Mouse (Mus musculus) stomach, embryonic 14.5 days (tissue): ENCODE data around the gene Olfr1357. TPM values are rescaled to one million over a fixed set of nuclear protein-coding genes. Genes with fewer than 3 reads are reported as not detected.
A peak's percentile ranks its signal among the peaks of the same experiment; 100 is the strongest.

Experiments
- ATAC-seq: fragments of 200-750 bp; cut with Nextera tagmentation; 2 replicates; pipeline ENCODE4 v1.8.0; 2017; ENCODE audit warnings: low read depth, moderate TSS enrichment; ENCODE audit not compliant: insufficient number of reproducible peaks, insufficient read depth, low FRiP score
- H3K27ac ChIP-seq: fragments of 300-500 bp; sonication (generic); 2 replicates; pipeline ENCODE4 v1.5.1; 2014; ENCODE audit warnings: mild to moderate bottlenecking, low read length, moderate library complexity, mixed read lengths
- H3K27me3 ChIP-seq: fragments of 300-500 bp; sonication (generic); 2 replicates; pipeline ENCODE4 v1.6.1; 2014; ENCODE audit warnings: low read length, control low read depth, mixed read lengths; ENCODE audit not compliant: control insufficient read depth, insufficient read depth
- H3K36me3 ChIP-seq: fragments of 300-500 bp; sonication (generic); 2 replicates; pipeline ENCODE4 v1.6.1; 2014; ENCODE audit warnings: mild to moderate bottlenecking, control low read depth, low read length, moderate library complexity, mixed read lengths; ENCODE audit not compliant: control insufficient read depth, insufficient read depth
- H3K4me1 ChIP-seq: fragments of 300-500 bp; sonication (generic); 2 replicates; pipeline ENCODE4 v1.6.1; 2014; ENCODE audit warnings: low read length, control low read depth, mixed read lengths; ENCODE audit not compliant: control insufficient read depth, insufficient read depth
- H3K4me2 ChIP-seq: fragments of 300-500 bp; sonication (generic); replicated peaks from 2 replicates; pipeline ENCODE4 v1.6.1; 2014; ENCODE audit warnings: low read depth, low read length, control low read depth
- H3K4me3 ChIP-seq: fragments of 300-500 bp; sonication (generic); 2 replicates; pipeline ENCODE4 v1.5.1; 2014; ENCODE audit warnings: low read depth, low read length, control low read depth
- H3K9ac ChIP-seq: fragments of 300-500 bp; sonication (generic); replicated peaks from 2 replicates; pipeline ENCODE4 v1.6.1; 2014; ENCODE audit warnings: low read depth, mild to moderate bottlenecking, control low read depth, low read length, moderate library complexity, mixed read lengths
- H3K9me3 ChIP-seq: fragments of 300-500 bp; sonication (generic); 2 replicates; pipeline ENCODE4 v1.6.1; 2016; ENCODE audit warnings: low read depth, low read length, control low read depth; ENCODE audit not compliant: control insufficient read depth
- WGBS: fragments of 180-500 bp; shearing (Covaris S2); extraction: QIAGEN DNeasy Blood & Tissue Kit; methylation state at CpG from one replicate; pipeline ENCODE4 v1.1.7; 2014; 5-methylcytosine and 5-hydroxymethylcytosine counted together
- polyA plus RNA-seq: library from polyadenylated mRNA; unstranded; fragments of >200 nt; fragmentation: Nextera tagmentation; extraction: Ambion mirVana; gene quantifications from 2 replicates; pipeline ENCODE4 v1.2.1, GENCODE M21; 2014

Gene Olfr1357
- polyA plus RNA-seq, 1 experiment from 2014 or later, result not detected

DNA sequence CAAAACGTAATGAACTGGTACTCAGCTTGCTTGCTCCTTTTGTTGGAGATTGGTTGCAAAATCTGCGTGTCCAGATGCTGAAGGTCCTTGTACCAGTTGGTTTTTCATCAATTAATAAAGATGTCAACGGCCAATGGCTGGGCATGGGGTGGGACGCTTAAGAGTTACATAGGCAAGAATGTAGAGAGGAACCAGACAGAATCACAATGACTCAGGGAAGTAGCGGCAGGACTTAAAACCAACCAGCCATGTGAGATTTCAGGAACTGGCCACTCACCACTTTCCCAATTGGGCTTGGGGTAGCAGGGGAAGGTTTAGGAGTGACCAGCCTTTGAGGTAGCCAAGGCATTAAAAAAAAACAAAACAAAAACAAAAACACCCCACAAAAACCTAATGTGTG, 18.0 kb downstream of the Olfr1357 start:
- Histone ChIP-seq H3K4me2 (no peak overlapping the region), H3K9ac (no peak overlapping the region), H3K4me1 (no peaks in the 10 kb centered on the region), H3K4me3 (no peak overlapping the region), H3K27me3 (no peaks in the 10 kb centered on the region), H3K36me3 (no peaks in the 10 kb centered on the region), H3K9me3 (no peaks in the 10 kb centered on the region), H3K27ac (no peak overlapping the region)
- WGBS, result 87% methylated on average over 5 of the region's 5 CpGs
- ATAC-seq, result no peak

DNA sequence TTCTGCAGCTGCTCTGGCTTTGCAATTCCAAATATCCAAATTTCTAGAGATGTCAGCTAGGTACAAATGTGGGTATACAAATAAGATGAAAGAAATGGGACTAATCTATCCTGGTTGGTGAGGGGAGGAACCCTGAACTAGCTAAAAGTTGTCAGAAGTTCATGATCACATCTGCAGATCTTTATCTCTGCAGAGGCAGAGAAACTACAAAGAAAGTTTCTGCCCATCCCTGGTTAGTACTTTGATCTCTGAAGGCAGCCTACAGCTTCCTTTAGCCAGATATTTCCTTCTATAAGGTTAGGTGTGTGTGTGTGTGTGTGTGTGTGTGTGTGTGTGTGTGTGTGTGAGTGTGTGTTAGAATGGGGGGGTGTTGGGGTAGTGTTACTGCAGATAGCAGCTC, 23.3 kb downstream of the Olfr1357 start:
- H3K36me3 ChIP-seq, result peaks cover 4% of the 10 kb centered on the region; the same call in 1 of the 2 replicates
- no peaks in the 10 kb centered on the region for H3K27me3 ChIP-seq
- H3K4me3 ChIP-seq, result no peak overlapping the region
- H3K9ac ChIP-seq, result no peak overlapping the region
- H3K4me1 ChIP-seq, result peaks cover 3% of the 10 kb centered on the region; the same call in 1 of the 2 replicates
- H3K27ac ChIP-seq, result no peak overlapping the region
- no peaks in the 10 kb centered on the region for H3K9me3 ChIP-seq
- ATAC-seq, result no peak
- H3K4me2 ChIP-seq, result no peak overlapping the region

DNA sequence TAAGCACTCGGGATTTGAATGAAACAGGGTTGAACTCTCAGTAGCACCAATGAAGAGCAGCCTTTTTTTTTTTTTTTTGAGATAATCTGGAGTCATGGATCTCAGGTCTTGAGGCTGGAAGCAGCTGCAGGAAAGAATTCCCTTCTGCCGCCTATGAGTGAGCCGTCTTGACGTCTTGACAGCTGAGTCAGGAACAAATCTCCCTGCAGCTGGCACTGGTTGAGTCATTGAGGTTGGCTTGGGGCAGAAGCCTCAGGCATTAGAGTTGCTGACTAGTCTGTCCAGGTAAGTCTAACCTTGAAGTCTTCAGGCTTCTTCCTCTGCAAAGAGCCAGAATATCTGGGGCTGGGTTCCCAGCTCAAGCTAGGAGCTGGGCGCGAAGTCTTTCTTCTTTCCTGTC, 23.7 kb downstream of the Olfr1357 start:
- H3K27ac ChIP-seq, result no peak overlapping the region
- no peak for ATAC-seq
- H3K27me3 ChIP-seq, result no peaks in the 10 kb centered on the region
- no peak overlapping the region for H3K4me3 ChIP-seq
- H3K9me3 ChIP-seq, result no peaks in the 10 kb centered on the region
- H3K36me3 ChIP-seq, result peaks cover 8% of the 10 kb centered on the region
- no peak overlapping the region for H3K4me2 ChIP-seq
- no peak overlapping the region for H3K9ac ChIP-seq
- WGBS, result 60% methylated on average over 6 of the region's 6 CpGs
- H3K4me1 ChIP-seq, result peaks cover 3% of the 10 kb centered on the region; the same call in 1 of the 2 replicates

DNA sequence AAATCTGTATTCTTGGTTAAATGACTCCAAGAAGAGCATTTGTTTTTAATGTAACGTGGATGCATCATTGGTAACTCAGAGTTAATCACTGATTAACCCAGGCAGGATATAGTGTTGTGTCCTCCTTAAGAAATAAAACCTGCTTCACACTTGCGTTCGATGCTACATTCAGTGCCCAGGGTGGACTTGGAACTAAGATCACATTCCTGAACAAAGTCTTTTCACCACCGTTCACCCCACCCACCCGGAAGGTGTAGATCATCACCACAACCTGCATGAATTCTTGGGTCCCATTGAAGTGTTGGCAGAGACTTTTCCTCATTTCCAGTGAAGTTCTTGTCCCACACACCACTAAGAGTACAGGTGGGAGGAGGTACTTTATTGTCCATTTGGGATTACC, 24.1 kb downstream of the Olfr1357 start:
- 92% methylated on average over 5 of the region's 5 CpGs for WGBS
- no peak for ATAC-seq
- H3K9me3 ChIP-seq, result no peaks in the 10 kb centered on the region
- H3K27me3 ChIP-seq, result no peaks in the 10 kb centered on the region
- H3K27ac ChIP-seq, result no peak overlapping the region
- peaks cover 3% of the 10 kb centered on the region; the same call in 1 of the 2 replicates for H3K4me1 ChIP-seq
- no peak overlapping the region for H3K4me2 ChIP-seq
- peaks cover 12% of the 10 kb centered on the region for H3K36me3 ChIP-seq
- H3K4me3 ChIP-seq, result no peak overlapping the region
- H3K9ac ChIP-seq, result no peak overlapping the region

DNA sequence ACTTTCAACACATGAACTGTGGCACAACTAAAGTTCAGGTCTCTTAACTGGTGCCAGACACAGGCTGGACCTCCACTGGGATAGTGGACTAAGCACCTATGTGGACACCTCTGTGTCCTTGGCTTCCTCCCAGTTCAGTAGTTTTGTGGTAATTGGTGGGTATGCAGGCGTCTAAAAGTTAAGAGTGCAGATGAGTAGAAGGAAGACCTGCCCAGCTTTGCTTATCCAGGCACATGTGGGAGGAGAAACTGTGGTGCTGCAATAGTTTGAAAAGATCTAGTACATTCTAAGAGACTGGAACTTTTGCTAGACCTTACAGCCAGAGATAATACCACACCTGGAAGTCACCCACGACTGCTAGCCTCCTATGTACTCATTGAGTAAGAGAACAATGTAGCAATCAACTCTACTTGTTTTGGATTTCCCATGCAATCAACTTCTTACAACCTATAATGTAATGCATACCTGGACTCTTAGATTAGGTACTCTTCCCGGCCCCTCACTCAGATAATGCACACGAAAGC, 25.0 kb downstream of the Olfr1357 start:
- Histone ChIP-seq H3K27ac (no peak overlapping the region), H3K27me3 (no peaks in the 10 kb centered on the region), H3K4me2 (no peak overlapping the region), H3K4me1 (peaks cover 3% of the 10 kb centered on the region; the same call in 1 of the 2 replicates), H3K4me3 (no peak overlapping the region), H3K9me3 (no peaks in the 10 kb centered on the region), H3K9ac (no peak overlapping the region), H3K36me3 (peaks cover 18% of the 10 kb centered on the region)
- no peak for ATAC-seq
- 78% methylated on average over 4 of the region's 4 CpGs for WGBS

DNA sequence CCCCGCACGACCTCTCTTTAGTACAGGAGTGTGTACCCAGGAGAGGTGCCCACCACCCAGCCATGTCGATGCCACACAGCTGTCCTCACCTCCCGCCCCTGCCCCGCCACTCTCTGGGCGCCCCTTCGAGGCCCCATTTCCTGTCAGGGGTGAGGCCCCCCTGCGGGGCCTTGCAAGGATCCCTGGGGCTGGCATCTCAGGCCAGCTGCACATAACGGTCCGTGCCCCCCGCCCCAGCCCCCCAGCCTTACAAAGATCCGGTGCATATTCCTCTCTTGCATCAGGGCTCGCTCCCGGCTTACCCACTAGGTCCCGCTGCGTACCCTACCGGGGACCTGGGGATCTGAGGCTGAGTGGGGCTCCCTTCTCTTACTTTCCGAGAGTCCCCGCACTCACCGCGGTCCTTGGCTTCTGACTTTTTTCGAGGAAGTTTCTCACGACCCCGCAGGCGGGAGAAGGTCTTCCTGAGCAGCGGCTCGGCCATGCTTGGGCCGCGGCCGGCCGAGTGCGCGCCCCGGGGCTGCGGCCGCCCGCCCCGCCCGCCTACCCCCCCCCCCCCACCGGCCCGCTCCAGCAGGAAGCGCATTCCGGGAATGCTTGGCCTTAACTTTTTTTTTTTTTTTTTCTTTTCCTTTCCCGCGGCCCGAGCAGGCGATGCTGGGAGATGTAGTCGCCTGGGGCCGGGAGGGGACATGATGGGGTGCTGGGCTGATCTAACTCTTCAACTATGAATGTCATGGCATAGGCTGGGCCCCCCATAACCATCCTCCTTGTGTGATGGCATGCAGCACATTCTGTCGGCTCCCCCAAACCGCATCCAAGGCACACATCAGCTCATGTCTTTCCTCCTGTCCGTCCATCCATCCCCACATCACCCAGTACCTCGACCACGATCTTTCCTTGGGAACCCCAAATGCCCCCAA, 26.2 kb downstream of the Olfr1357 start, which contains the start of gene Syde1:
Gene Syde1 (minus strand): TSS at position 559 of the 923 bp plus-strand sequence.
- Histone ChIP-seq H3K4me3 (peak within 1 kb of the TSS; percentile 72), H3K4me1 (peaks cover 3% of the 10 kb centered on the region; the same call in 1 of the 2 replicates), H3K27me3 (no peaks in the 10 kb centered on the region), H3K36me3 (peaks cover 28% of the 10 kb centered on the region), H3K27ac (peak within 1 kb of the TSS; percentile 88), H3K9ac (peak within 1 kb of the TSS; percentile 74), H3K4me2 (peak within 1 kb of the TSS; percentile 68), H3K9me3 (no peaks in the 10 kb centered on the region)
- WGBS, result 4% methylated on average over 46 of the region's 54 CpGs
- peak; percentile 67; the same call in 1 of the 2 replicates for ATAC-seq

DNA sequence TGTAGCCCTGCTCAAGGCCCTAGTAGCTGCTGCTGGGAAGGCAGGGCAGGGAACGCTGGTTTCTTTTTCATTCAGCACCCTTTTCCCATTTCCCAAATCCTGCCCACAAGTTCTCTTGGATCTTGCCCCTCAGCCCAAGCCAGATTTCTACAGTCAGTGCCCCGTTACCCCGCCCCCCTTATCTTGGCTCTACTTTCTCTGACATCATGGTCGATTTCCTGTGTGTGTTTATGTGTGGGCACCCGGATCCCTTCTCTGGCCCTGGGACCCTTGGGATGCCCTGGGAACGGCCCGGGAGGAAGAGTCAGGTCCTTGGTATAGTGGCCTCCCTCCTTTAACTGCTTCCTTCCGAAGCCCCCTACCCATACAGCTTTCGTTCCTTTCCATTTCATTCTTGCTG, 27.1 kb downstream of the Olfr1357 start:
- Histone ChIP-seq H3K4me3 (peak overlapping the region; percentile 72), H3K4me1 (peaks cover 3% of the 10 kb centered on the region; the same call in 1 of the 2 replicates), H3K9me3 (no peaks in the 10 kb centered on the region), H3K9ac (peak overlapping the region; percentile 74), H3K27ac (peak overlapping the region; percentile 88), H3K36me3 (peaks cover 36% of the 10 kb centered on the region), H3K4me2 (peak overlapping the region; percentile 68), H3K27me3 (no peaks in the 10 kb centered on the region)
- ATAC-seq, result no peak
- WGBS, result 17% methylated on average over 9 of the region's 9 CpGs

DNA sequence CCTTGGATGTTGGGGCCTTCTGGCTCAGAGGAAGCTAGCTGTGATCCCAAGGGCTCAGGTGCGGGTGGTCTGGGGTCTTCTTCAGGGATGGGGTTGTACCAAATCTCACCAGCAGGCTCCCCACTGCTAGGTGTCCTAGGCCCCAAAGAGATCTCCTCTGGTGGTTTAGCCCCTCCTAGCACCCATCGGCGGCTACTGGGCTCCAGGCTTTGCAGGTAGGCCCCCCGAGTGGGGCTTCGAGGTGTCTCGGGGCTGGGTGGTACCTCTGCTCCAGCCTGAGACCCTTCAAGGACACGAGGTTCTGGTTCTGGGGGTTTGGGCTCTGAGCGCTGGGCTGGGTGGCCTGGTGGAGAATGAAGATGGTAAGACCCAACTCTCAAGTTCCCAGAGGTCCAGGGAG, 28.0 kb downstream of the Olfr1357 start:
- H3K4me3 ChIP-seq, result no peak overlapping the region
- peaks cover 3% of the 10 kb centered on the region; the same call in 1 of the 2 replicates for H3K4me1 ChIP-seq
- no peaks in the 10 kb centered on the region for H3K27me3 ChIP-seq
- peak overlapping the region; percentile 68 for H3K4me2 ChIP-seq
- no peak overlapping the region for H3K27ac ChIP-seq
- WGBS, result 95% methylated on average over 8 of the region's 8 CpGs
- H3K9me3 ChIP-seq, result no peaks in the 10 kb centered on the region
- no peak for ATAC-seq
- H3K36me3 ChIP-seq, result peaks cover 44% of the 10 kb centered on the region
- H3K9ac ChIP-seq, result no peak overlapping the region
